Mouse (Mus musculus) small intestine, adult 2 months (tissue): Measurements from ENCODE around the gene D230025D16Rik.

Experiments
- CTCF ChIP-seq: fragments of 200-500 bp; IDR thresholded peaks from 2 replicates; pipeline ENCODE4 v1.5.1; 2012; ENCODE audit warnings: low read depth, mild to moderate bottlenecking, control low read depth, inconsistent platforms, low read length, moderate library complexity, mixed read lengths; ENCODE audit not compliant: insufficient replicate concordance, insufficient read length; ENCODE audit errors: extremely low read depth
- POLR2A ChIP-seq: fragments of 200-500 bp; IDR thresholded peaks from 2 replicates; pipeline ENCODE4 v1.6.1; 2012; ENCODE audit warnings: low read depth, mild to moderate bottlenecking, control low read depth, inconsistent platforms, low read length, moderate library complexity

DNA sequence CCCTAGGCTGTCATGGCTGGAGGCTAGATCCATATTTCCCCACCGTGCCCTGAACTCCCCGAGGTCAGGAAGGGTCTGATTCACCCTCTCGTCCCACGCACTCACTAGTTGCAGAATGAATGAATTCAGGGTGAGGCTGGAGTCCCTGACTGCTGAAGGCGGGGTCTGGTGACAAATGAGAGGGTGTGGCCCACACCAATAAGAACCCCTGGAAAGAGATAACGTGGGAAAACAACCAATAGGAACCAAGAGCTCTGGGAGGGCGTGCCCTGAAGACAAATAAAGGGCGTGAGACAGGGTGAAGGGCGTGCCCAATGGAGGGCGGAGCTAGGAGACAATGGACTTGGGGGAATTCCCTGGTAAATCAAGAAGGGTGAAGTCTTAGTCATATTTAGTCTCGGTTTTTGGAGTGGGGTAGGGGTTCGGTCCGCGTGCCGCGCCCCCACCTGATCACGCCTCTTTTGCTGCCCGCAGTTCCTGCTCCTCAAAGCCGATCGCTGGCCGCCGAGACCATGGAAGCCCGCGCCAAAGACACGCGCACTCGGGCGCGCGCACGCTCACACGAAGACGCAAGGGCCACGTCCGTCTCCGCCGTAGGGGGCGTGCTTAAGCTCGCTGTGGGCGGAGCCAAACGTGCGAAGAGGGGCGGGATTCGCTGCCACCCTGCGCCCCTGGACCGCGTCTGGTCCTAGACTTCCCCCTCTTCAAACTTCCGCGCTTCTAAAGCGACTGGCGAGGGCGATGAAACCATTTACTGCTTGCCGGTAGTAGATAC lies 64.2 kb downstream of the D230025D16Rik start:
- peak; percentile 8; the same call in 1 of the 2 replicates for TF ChIP-seq CTCF
- 0 out of 2 replicates have a peak, but pooled peaks have one; percentile 13 for TF ChIP-seq POLR2A
